In the genomic region with DNA sequence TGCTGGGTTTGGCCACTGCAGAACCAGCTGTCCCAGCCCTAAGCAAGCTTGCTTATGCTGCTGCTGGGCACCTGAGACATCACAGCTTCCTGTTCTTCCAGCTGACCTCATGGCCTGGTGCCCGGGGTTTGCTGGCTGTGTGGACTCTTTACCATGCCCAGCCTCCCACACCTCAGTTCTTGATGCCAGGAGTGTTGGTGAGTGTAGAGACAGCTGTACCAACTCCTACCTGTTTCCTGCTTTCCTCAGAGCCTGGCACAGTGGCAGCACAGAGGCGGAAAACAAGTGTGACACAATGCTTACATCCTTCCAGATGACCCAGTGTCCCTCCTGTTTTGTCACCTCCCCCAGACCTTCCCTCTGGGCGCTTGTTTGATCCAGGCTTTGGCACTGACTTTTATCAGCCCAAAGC, we compare ENCODE assay signal across 9 mouse cellular contexts. TPM values are rescaled to one million over a fixed set of nuclear protein-coding genes. Genes with fewer than 3 reads are reported as not detected.
A peak's percentile ranks its signal among the peaks of the same experiment; 100 is the strongest.
DNase-seq lines count a peak whose midpoint lies in the region; ATAC-seq lines count a peak whose summit lies in the region.
"Had no signal": no experiment of that assay in that cellular context is flagged by ENCODE, and none has a peak within 500 bp of the region (broad histone marks: within the 10 kb centered on the region; RNA-seq: fewer than 3 reads in every experiment).

No protein-coding gene starts in this region.

- H3K27me3 ChIP-seq in heart, embryonic 11.5 days (ENCODE audit: control insufficient read depth, insufficient read depth, low read length), result no peaks in the 10 kb centered on the region
- no peaks in the 10 kb centered on the region for H3K27me3 ChIP-seq in hindbrain, embryonic 10.5 days (ENCODE audit: insufficient read depth, poor library complexity, severe bottlenecking)
- H3K27me3 ChIP-seq: liver, embryonic 15.5 days had no signal

- peak; percentile 62 for DNase-seq in gastrocnemius, adult 18-20 months (ENCODE audit: low spot score)
- no peak for DNase-seq in gastrocnemius, postnatal 4 days (ENCODE audit: low spot score in 2 of 2)
- DNase-seq in ZHBTc4 (ENCODE audit: low read depth, low spot score) (peak; percentile 28), MN1 (ENCODE audit: low spot score) (no peak)
- DNase-seq in lung, postnatal 10 days, result peak; percentile 48
- no peak for DNase-seq in hindbrain, embryonic 10.5 days (ENCODE audit: low spot score)

- H3K9me3 ChIP-seq in heart, embryonic 11.5 days (replicated peaks; ENCODE audit: control insufficient read depth, low read length), result no peaks in the 10 kb centered on the region
- H3K9me3 ChIP-seq in hindbrain, embryonic 10.5 days, result no peaks in the 10 kb centered on the region
- H3K9me3 ChIP-seq: liver, embryonic 15.5 days had no signal

- H3K4me1 ChIP-seq in heart, embryonic 11.5 days (ENCODE audit: control insufficient read depth, insufficient read depth, low read length), result 0 out of 2 replicates have a peak, but pooled peaks cover 11% of the 10 kb centered on the region
- no peaks in the 10 kb centered on the region; the same call in 1 of the 2 replicates for H3K4me1 ChIP-seq in hindbrain, embryonic 10.5 days (replicated peaks)

- no peaks in the 10 kb centered on the region for H3K36me3 ChIP-seq in heart, embryonic 11.5 days (ENCODE audit: control insufficient read depth, insufficient read depth, low read length)
- peaks cover 43% of the 10 kb centered on the region for H3K36me3 ChIP-seq in hindbrain, embryonic 10.5 days
- H3K36me3 ChIP-seq: liver, embryonic 15.5 days had no signal

- 49% methylated on average over 3 of the region's 3 CpGs for WGBS in heart, embryonic 11.5 days (ENCODE audit: insufficient replicate concordance)
- 79% methylated on average over 3 of the region's 3 CpGs for WGBS in hindbrain, embryonic 10.5 days

- H3K4me2 ChIP-seq in heart, embryonic 11.5 days, result no peak overlapping the region
- H3K4me2 ChIP-seq: liver, embryonic 15.5 days had no signal

- no peak overlapping the region for H3K27ac ChIP-seq in heart, embryonic 11.5 days (ENCODE audit: low read depth, low read length)
- H3K27ac ChIP-seq in hindbrain, embryonic 10.5 days, result no peak overlapping the region
- H3K27ac ChIP-seq: liver, embryonic 15.5 days had no signal

- H3K4me3 ChIP-seq in heart, embryonic 11.5 days (ENCODE audit: low read depth, low read length), result no peak overlapping the region
- no peak overlapping the region for H3K4me3 ChIP-seq in hindbrain, embryonic 10.5 days
- H3K4me3 ChIP-seq: liver, embryonic 15.5 days had no signal

- peak; percentile 26; the same call in 1 of the 2 replicates for ATAC-seq in heart, embryonic 11.5 days (replicated peaks; ENCODE audit: insufficient number of reproducible peaks, low FRiP score, low TSS enrichment)
- no peak for ATAC-seq in megakaryocyte-erythroid progenitor cell, adult 5-6 weeks (replicated peaks; ENCODE audit: low FRiP score, low TSS enrichment, poor library complexity, severe bottlenecking)

- no peak overlapping the region for H3K9ac ChIP-seq in heart, embryonic 11.5 days (ENCODE audit: low read depth, low read length)
- H3K9ac ChIP-seq: liver, embryonic 15.5 days had no signal

RNA-seq across cellular contexts. Expression of a gene that starts 12.0 kb away (rescaled TPM):
- under 1 TPM; 0.62 to 1.00 TPM for total RNA-seq in gastrocnemius, adult 18-20 months (2021)
- total RNA-seq in gastrocnemius, postnatal 4 days (2021), result under 1 TPM; 0.42 to 0.65 TPM
- polyA plus RNA-seq in heart, embryonic 11.5 days (2014; fragmentation: Nextera tagmentation; extraction: Ambion mirVana), result 0.39 and 0.41 TPM in 2 replicates
- polyA plus RNA-seq in hindbrain, embryonic 10.5 days (2016; fragmentation: Nextera tagmentation; extraction: Ambion mirVana), result not detected in 2 replicates
- not detected in 2 replicates for total RNA-seq in megakaryocyte-erythroid progenitor cell, adult 5-6 weeks (2014; fragmentation: Nextera tagmentation)
- total RNA-seq in megakaryocyte-erythroid progenitor cell, adult 5-6 weeks (2017), result not detected in 2 replicates

RNA-seq across cellular contexts. Expression of a gene that starts 12.3 kb away (rescaled TPM):
- total RNA-seq in gastrocnemius, adult 18-20 months (2021), result 10 to 100 TPM; 32.4 to 42.0 TPM
- 10 to 100 TPM; 30.0 to 35.1 TPM for total RNA-seq in gastrocnemius, postnatal 4 days (2021)
- polyA plus RNA-seq in heart, embryonic 11.5 days (2014; fragmentation: Nextera tagmentation; extraction: Ambion mirVana), result 67.1 and 76.9 TPM in 2 replicates
- polyA plus RNA-seq in hindbrain, embryonic 10.5 days (2016; fragmentation: Nextera tagmentation; extraction: Ambion mirVana), result 46.1 and 49.4 TPM in 2 replicates
- total RNA-seq in megakaryocyte-erythroid progenitor cell, adult 5-6 weeks (2014; fragmentation: Nextera tagmentation), result 16.6 and 23.9 TPM in 2 replicates
- 25.4 and 28.7 TPM in 2 replicates for total RNA-seq in megakaryocyte-erythroid progenitor cell, adult 5-6 weeks (2017)

RNA-seq across cellular contexts. Expression of a gene that starts 26.1 kb away (rescaled TPM):
- not detected for total RNA-seq in gastrocnemius, adult 18-20 months (2021)
- under 1 TPM in 1 of 2 experiments, not detected in 1; 0.15 TPM for total RNA-seq in gastrocnemius, postnatal 4 days (2021)
- polyA plus RNA-seq in heart, embryonic 11.5 days (2014; fragmentation: Nextera tagmentation; extraction: Ambion mirVana), result 0.07 and 0.23 TPM in 2 replicates
- polyA plus RNA-seq in hindbrain, embryonic 10.5 days (2016; fragmentation: Nextera tagmentation; extraction: Ambion mirVana), result 3.6 and 9.4 TPM in 2 replicates
- not detected in 2 replicates for total RNA-seq in megakaryocyte-erythroid progenitor cell, adult 5-6 weeks (2014; fragmentation: Nextera tagmentation)
- total RNA-seq in megakaryocyte-erythroid progenitor cell, adult 5-6 weeks (2017), result not detected in 2 replicates

Comparison
In these comparisons a context has a peak if more than half of its experiments do, and no peak if none do; other contexts are left out.
1. DNase-seq: peak in gastrocnemius, adult 18-20 months (single experiment), ZHBTc4 (single experiment) and lung, postnatal 10 days (single experiment); none in gastrocnemius, postnatal 4 days (0 of 2), hindbrain, embryonic 10.5 days (single experiment) and MN1 (single experiment).